Mouse (Mus musculus): Measurements from ENCODE around the gene Hmg20b.

DNA sequence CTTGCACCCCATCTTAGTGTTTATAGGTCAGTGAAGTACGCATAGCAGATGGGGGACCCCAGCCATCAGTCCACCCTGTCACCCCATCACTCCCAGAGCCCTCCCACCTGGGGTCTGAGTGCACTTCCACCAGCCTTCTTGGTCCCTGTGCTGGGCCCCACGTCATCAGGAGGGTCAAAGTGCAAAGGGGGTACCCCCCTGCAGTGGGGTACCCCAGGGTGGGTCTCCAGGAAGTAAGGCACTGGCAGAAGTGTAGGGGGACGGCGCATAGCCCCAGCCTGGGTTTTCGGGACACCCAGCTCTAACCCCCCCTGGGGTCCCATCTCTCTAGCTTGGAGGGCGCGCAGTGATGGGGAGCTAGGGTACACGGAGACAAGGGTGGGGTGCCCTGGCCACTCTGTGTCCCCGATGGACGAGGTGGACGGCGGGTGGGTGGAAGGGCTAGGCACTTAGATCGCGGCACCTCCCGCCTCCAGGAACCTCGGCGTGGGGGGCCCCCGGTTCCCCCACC, 49.6 kb upstream of the Hmg20b start:
- TF ChIP-seq CTCF (IDR thresholded peaks at IDR 0.05; ENCODE audit: control insufficient read depth, insufficient read depth, insufficient read length): no peak
- TF ChIP-seq MYOG (IDR thresholded peaks at IDR 0.05; ENCODE audit: control insufficient read depth, extremely low read depth, insufficient read length): no peak
- no peak for TF ChIP-seq USF1 (IDR thresholded peaks at IDR 0.05; ENCODE audit: low read depth)
- TF ChIP-seq MYOD1 (IDR thresholded peaks at IDR 0.05; ENCODE audit: control insufficient read depth, insufficient read length, low read depth): no peak
